Mouse (Mus musculus) gastrocnemius, postnatal 36 days (tissue): ENCODE measurements around the gene Ndufa11. TPM values are rescaled to one million over a fixed set of nuclear protein-coding genes. Genes with fewer than 3 reads are reported as not detected.

ENCODE experiments used
- DNase-seq, 2 experiments: peaks; one replicate each; pipeline ENCODE4 v3.0.0; 2022
- intact Hi-C: fragments of 180-260 bp; cut with DNase I; formaldehyde crosslinking; loops from one replicate; pipeline ENCODE4 v1.15.1; 2025
- total RNA-seq, 2 experiments: library from RNA; stranded (reverse); gene quantifications; 2 replicates each; pipeline ENCODE4 v1.2.3; 2021

Gene Ndufa11
- total RNA-seq, 2 experiments from 2014 or later = 425 to 470 TPM

GRCm38 (mm10) chr17:56756703-56757399 lies 39.3 kb downstream of the Ndufa11 start:
- intact Hi-C loops = loop anchor here (5.0 kb wide), 5 partner anchors 35 to 145 kb away; partner anchors contain the start of genes Catsperd, Lonp1 and Rpl36
- DNase-seq = no peak

GRCm38 (mm10) chr17:56757416-56758123 lies 40.0 kb downstream of the Ndufa11 start, which contains the start of gene Nrtn:
Gene Nrtn (minus strand): TSS chr17:56757530.
- peak; percentile 76 to 80 for DNase-seq
- intact Hi-C loops = loop anchor here (5.0 kb wide), 5 partner anchors 35 to 145 kb away; partner anchors contain the start of genes Catsperd, Lonp1 and Rpl36

GRCm38 (mm10) chr17:56758132-56758531 lies 40.6 kb downstream of the Ndufa11 start:
- DNase-seq = peak; percentile 52 to 58
- intact Hi-C loops = loop anchor here (5.0 kb wide), 5 partner anchors 36 to 146 kb away; partner anchors contain the start of genes Catsperd, Lonp1 and Rpl36

GRCm38 (mm10) chr17:56759261-56759660 lies 41.7 kb downstream of the Ndufa11 start:
- DNase-seq = no peak
- intact Hi-C loops = loop anchor here (5.0 kb wide), 5 partner anchors 37 to 147 kb away; partner anchors contain the start of genes Catsperd, Lonp1 and Rpl36

- intact Hi-C loops = loop anchor here (10.0 kb wide), 1 partner anchor 514 kb away; the partner anchor contains the start of gene Vav1
- DNase-seq = no peak
Measured at GRCm38 (mm10) chr17:56761077-56761476, 43.5 kb downstream of the Ndufa11 start.

GRCm38 (mm10) chr17:56761991-56762410 lies 44.4 kb downstream of the Ndufa11 start:
- peak; percentile 76 to 79 for DNase-seq
- intact Hi-C loops = loop anchor here (10.0 kb wide), 1 partner anchor 513 kb away; the partner anchor contains the start of gene Vav1

- no peak for DNase-seq
- intact Hi-C loops = loop anchor here (10.0 kb wide), 1 partner anchor 512 kb away; the partner anchor contains the start of gene Vav1
Measured at GRCm38 (mm10) chr17:56762769-56763731, 45.5 kb downstream of the Ndufa11 start.

GRCm38 (mm10) chr17:56763741-56764250 lies 46.2 kb downstream of the Ndufa11 start:
- DNase-seq = no peak
- intact Hi-C loops = loop anchor here (10.0 kb wide), 1 partner anchor 511 kb away; the partner anchor contains the start of gene Vav1

- intact Hi-C loops = loop anchor here (10.0 kb wide), 1 partner anchor 510 kb away; the partner anchor contains the start of gene Vav1
- peak; percentile 77 to 97 for DNase-seq
Measured at GRCm38 (mm10) chr17:56764474-56765354, 47.1 kb downstream of the Ndufa11 start, which contains the start of gene Dus3l. Gene Dus3l (plus strand): TSS chr17:56764757.

GRCm38 (mm10) chr17:56765431-56765830 lies 47.9 kb downstream of the Ndufa11 start:
- intact Hi-C loops = loop anchor here (10.0 kb wide), 1 partner anchor 509 kb away; the partner anchor contains the start of gene Vav1
- no peak for DNase-seq

GRCm38 (mm10) chr17:56766631-56767405 lies 49.3 kb downstream of the Ndufa11 start:
- intact Hi-C loops = loop anchor here (10.0 kb wide), 1 partner anchor 508 kb away; the partner anchor contains the start of gene Vav1

GRCm38 (mm10) chr17:56767531-56768135 lies 50.1 kb downstream of the Ndufa11 start:
- no peak for DNase-seq
- intact Hi-C loops = loop anchor here (10.0 kb wide), 1 partner anchor 507 kb away; the partner anchor contains the start of gene Vav1

More at GRCm38 (mm10) chr17:56766631-56767405, 49.3 kb downstream of the Ndufa11 start:
- no peak for DNase-seq

- intact Hi-C loops = loop anchor here (10.0 kb wide), 1 partner anchor 506 kb away; the partner anchor contains the start of gene Vav1
Measured at GRCm38 (mm10) chr17:56768941-56769340, 51.4 kb downstream of the Ndufa11 start.

GRCm38 (mm10) chr17:56769950-56770349 lies 52.4 kb downstream of the Ndufa11 start, which contains the start of gene Prr22:
Gene Prr22 (plus strand): TSS chr17:56770250.
- DNase-seq = no peak
- intact Hi-C loops = loop anchor here (10.0 kb wide), 1 partner anchor 505 kb away; the partner anchor contains the start of gene Vav1

More at GRCm38 (mm10) chr17:56768941-56769340, 51.4 kb downstream of the Ndufa11 start:
- no peak for DNase-seq
